ENCODE assay signal across 15 mouse cellular contexts in genomic region chr5:135247337-135247736, GRCm38 (mm10). TPM values are rescaled to one million over a fixed set of nuclear protein-coding genes. Genes with fewer than 3 reads are reported as not detected.
DNase-seq lines count a peak whose midpoint lies in the region; ATAC-seq and TF ChIP-seq lines count a peak whose summit lies in the region.
"Had no signal": no experiment of that assay in that cellular context is flagged by ENCODE, and none has a peak within 500 bp of the region (broad histone marks: within the 10 kb centered on the region; RNA-seq: fewer than 3 reads in every experiment).

No protein-coding gene starts in this region.

- no peak overlapping the region for H3K27ac ChIP-seq in hindbrain, embryonic 10.5 days
- H3K27ac ChIP-seq in hindbrain, embryonic 11.5 days (ENCODE audit: low read depth, low read length), result no peak overlapping the region
- H3K27ac ChIP-seq in forebrain, embryonic 15.5 days (replicated peaks), result no peak overlapping the region
- H3K27ac ChIP-seq in limb, embryonic 14.5 days (replicated peaks; ENCODE audit: low read depth, low read length), result no peak overlapping the region
- H3K27ac ChIP-seq in neural tube, embryonic 14.5 days (ENCODE audit: low read depth, low read length), result no peak overlapping the region

- H3K9ac ChIP-seq in hindbrain, embryonic 11.5 days (ENCODE audit: low read depth, low read length), result no peak overlapping the region
- H3K9ac ChIP-seq in forebrain, embryonic 15.5 days (replicated peaks), result no peak overlapping the region
- no peak overlapping the region for H3K9ac ChIP-seq in limb, embryonic 14.5 days (ENCODE audit: low read depth, low read length, severe bottlenecking)
- H3K9ac ChIP-seq in neural tube, embryonic 14.5 days (replicated peaks; ENCODE audit: low read depth, low read length), result no peak overlapping the region

- H3K27me3 ChIP-seq in hindbrain, embryonic 10.5 days (ENCODE audit: insufficient read depth, poor library complexity, severe bottlenecking), result peaks cover 20% of the 10 kb centered on the region
- H3K27me3 ChIP-seq in hindbrain, embryonic 11.5 days (ENCODE audit: control insufficient read depth, insufficient read depth, low read length), result 0 out of 2 replicates have a peak, but pooled peaks cover 7% of the 10 kb centered on the region
- peaks cover 3% of the 10 kb centered on the region; the same call in 1 of the 2 replicates for H3K27me3 ChIP-seq in forebrain, embryonic 15.5 days
- H3K27me3 ChIP-seq in limb, embryonic 14.5 days (ENCODE audit: control insufficient read depth, insufficient read depth, low read length), result peaks cover 17% of the 10 kb centered on the region
- H3K27me3 ChIP-seq in neural tube, embryonic 14.5 days (ENCODE audit: control insufficient read depth, insufficient read depth, low read length), result 0 out of 2 replicates have a peak, but pooled peaks cover 5% of the 10 kb centered on the region

- H3K4me3 ChIP-seq in hindbrain, embryonic 10.5 days, result peak overlapping the region; percentile 77; the same call in 1 of the 2 replicates
- no peak overlapping the region for H3K4me3 ChIP-seq in hindbrain, embryonic 11.5 days (ENCODE audit: low read depth, low read length)
- peak overlapping the region; percentile 67 for H3K4me3 ChIP-seq in forebrain, embryonic 15.5 days
- H3K4me3 ChIP-seq in limb, embryonic 14.5 days (replicated peaks; ENCODE audit: low read length), result peak overlapping the region; percentile 67
- no peak overlapping the region for H3K4me3 ChIP-seq in neural tube, embryonic 14.5 days (ENCODE audit: low read depth, low read length)
- H3K4me3 ChIP-seq: megakaryocyte, embryonic 14.5 days had no signal

- peaks cover 62% of the 10 kb centered on the region for H3K4me1 ChIP-seq in hindbrain, embryonic 10.5 days (replicated peaks)
- peaks cover 8% of the 10 kb centered on the region for H3K4me1 ChIP-seq in hindbrain, embryonic 11.5 days (replicated peaks; ENCODE audit: control insufficient read depth, insufficient read depth, low read length)
- peaks cover 31% of the 10 kb centered on the region for H3K4me1 ChIP-seq in forebrain, embryonic 15.5 days
- H3K4me1 ChIP-seq in limb, embryonic 14.5 days (ENCODE audit: control insufficient read depth, insufficient read depth, low read length), result 0 out of 2 replicates have a peak, but pooled peaks cover 2% of the 10 kb centered on the region
- peaks cover 8% of the 10 kb centered on the region; the same call in 1 of the 2 replicates for H3K4me1 ChIP-seq in neural tube, embryonic 14.5 days (ENCODE audit: control insufficient read depth, insufficient read depth, low read length)

- no peak for DNase-seq in hindbrain, embryonic 10.5 days (ENCODE audit: low spot score)
- no peak for DNase-seq in hindbrain, embryonic 11.5 days (ENCODE audit: low spot score)
- DNase-seq in limb, embryonic 14.5 days (ENCODE audit: low spot score), result no peak
- DNase-seq in frontal cortex, postnatal 36 days (ENCODE audit: low spot score in 2 of 2), result no peak
- DNase-seq in left cerebral cortex, postnatal 36 days (ENCODE audit: low spot score in 2 of 2), result no peak
- no peak for DNase-seq in frontal cortex, adult 2 months (ENCODE audit: extremely low spot score in 1 of 2, low spot score in 1 of 2)
- DNase-seq: adrenal gland, adult 8-10 months; cerebellum, adult 9-10 months; lung, adult 18-20 months; spleen, adult 18-20 months; thymus, postnatal 25 days had no signal

- ATAC-seq in hindbrain, embryonic 11.5 days (ENCODE audit: low FRiP score), result no peak
- ATAC-seq in forebrain, embryonic 15.5 days (replicated peaks), result no peak
- ATAC-seq in limb, embryonic 14.5 days (ENCODE audit: low FRiP score, low read depth), result no peak
- no peak for ATAC-seq in neural tube, embryonic 14.5 days (ENCODE audit: low read depth)

- H3K36me3 ChIP-seq in hindbrain, embryonic 10.5 days, result peaks cover 52% of the 10 kb centered on the region
- peaks cover 22% of the 10 kb centered on the region for H3K36me3 ChIP-seq in hindbrain, embryonic 11.5 days (ENCODE audit: control insufficient read depth, insufficient read depth, low read length)
- peaks cover 32% of the 10 kb centered on the region for H3K36me3 ChIP-seq in forebrain, embryonic 15.5 days
- H3K36me3 ChIP-seq in limb, embryonic 14.5 days (ENCODE audit: control insufficient read depth, insufficient read depth, low read length), result peaks cover 49% of the 10 kb centered on the region
- H3K36me3 ChIP-seq in neural tube, embryonic 14.5 days (ENCODE audit: control insufficient read depth, insufficient read depth, low read length), result peaks cover 33% of the 10 kb centered on the region

- no peak overlapping the region for H3K4me2 ChIP-seq in hindbrain, embryonic 11.5 days (replicated peaks; ENCODE audit: low read depth, low read length)
- H3K4me2 ChIP-seq in forebrain, embryonic 15.5 days (replicated peaks), result peak overlapping the region; percentile 92
- H3K4me2 ChIP-seq in limb, embryonic 14.5 days (replicated peaks; ENCODE audit: low read depth, low read length, severe bottlenecking), result peak overlapping the region; percentile 98; the same call in 1 of the 2 replicates
- H3K4me2 ChIP-seq in neural tube, embryonic 14.5 days (ENCODE audit: low read depth, low read length), result peak overlapping the region; percentile 90

- WGBS in hindbrain, embryonic 10.5 days, result 77% methylated on average over 9 of the region's 9 CpGs
- WGBS in hindbrain, embryonic 11.5 days, result 76% methylated on average over 9 of the region's 9 CpGs
- WGBS in forebrain, embryonic 15.5 days, result 59% methylated on average over 9 of the region's 9 CpGs
- 80% methylated on average over 9 of the region's 9 CpGs for WGBS in limb, embryonic 14.5 days
- 72% methylated on average over 9 of the region's 9 CpGs for WGBS in neural tube, embryonic 14.5 days

- no peaks in the 10 kb centered on the region for H3K9me3 ChIP-seq in hindbrain, embryonic 10.5 days
- no peaks in the 10 kb centered on the region for H3K9me3 ChIP-seq in hindbrain, embryonic 11.5 days (ENCODE audit: control insufficient read depth, low read length)
- H3K9me3 ChIP-seq in forebrain, embryonic 15.5 days, result no peaks in the 10 kb centered on the region
- no peaks in the 10 kb centered on the region for H3K9me3 ChIP-seq in limb, embryonic 14.5 days (ENCODE audit: control insufficient read depth, low read length)
- H3K9me3 ChIP-seq in neural tube, embryonic 14.5 days (ENCODE audit: control insufficient read depth, low read length), result no peaks in the 10 kb centered on the region

- intact Hi-C loops in left cerebral cortex, postnatal 36 days (cut with DNase I), result no loop called here

- no peak for TF ChIP-seq POLR2A in limb, embryonic 14.5 days (IDR thresholded peaks at IDR 0.05; ENCODE audit: borderline replicate concordance, extremely low read depth, insufficient read depth, insufficient read length)

RNA-seq across cellular contexts. Expression of gene Fzd9, which starts 3.7 kb away (rescaled TPM):
- polyA plus RNA-seq in hindbrain, embryonic 10.5 days (2016; fragmentation: Nextera tagmentation; extraction: Ambion mirVana), result 9.8 and 12.1 TPM in 2 replicates
- polyA plus RNA-seq in hindbrain, embryonic 11.5 days (2014; fragmentation: Nextera tagmentation; extraction: Ambion mirVana), result 6.6 and 7.2 TPM in 2 replicates
- 14.3 and 17.4 TPM in 2 replicates for polyA plus RNA-seq in forebrain, embryonic 15.5 days (2015; fragmentation: Nextera tagmentation; extraction: Ambion mirVana)
- 31.2 and 50.0 TPM in 2 replicates for polyA plus RNA-seq in limb, embryonic 14.5 days (2012; rRNA removed)
- polyA plus RNA-seq in limb, embryonic 14.5 days (2014; fragmentation: Nextera tagmentation; extraction: Ambion mirVana), result 19.4 and 23.1 TPM in 2 replicates
- 10.0 and 12.0 TPM in 2 replicates for polyA plus RNA-seq in neural tube, embryonic 14.5 days (2014; fragmentation: Nextera tagmentation; extraction: Ambion mirVana)
- 1 to 10 TPM; 5.1 to 6.7 TPM for total RNA-seq in left cerebral cortex, postnatal 36 days (2021)
- 5.4 and 5.5 TPM in 2 replicates for polyA plus RNA-seq in frontal cortex, adult 2 months (2012; rRNA removed)
- total RNA-seq: neutrophil, adult 5-6 weeks had no signal

Comparison
In these comparisons a context has a peak if more than half of its experiments do, and no peak if none do; other contexts are left out.
1. H3K4me3 ChIP-seq: peak in hindbrain, embryonic 10.5 days (single experiment), forebrain, embryonic 15.5 days (single experiment) and limb, embryonic 14.5 days (single experiment); none in hindbrain, embryonic 11.5 days (single experiment) and neural tube, embryonic 14.5 days (single experiment).